Mouse (Mus musculus) limb, embryonic 11.5 days (tissue): ENCODE results near the gene Plekho1. TPM values are rescaled to one million over a fixed set of nuclear protein-coding genes. Genes with fewer than 3 reads are reported as not detected.
A peak's percentile ranks its signal among the peaks of the same experiment; 100 is the strongest.
"Not testable (repeated sequence)": the region's sequence is repeated elsewhere in the genome, so short reads cannot be mapped to it uniquely, and the experiment has no call there.

ENCODE experiments used
- ATAC-seq: fragments of 200-750 bp; cut with Nextera tagmentation; 2 replicates; pipeline ENCODE4 v1.8.0; 2017; ENCODE audit warnings: low read depth; ENCODE audit not compliant: insufficient number of reproducible peaks, low FRiP score, low TSS enrichment
- DNase-seq: peaks from one replicate; pipeline ENCODE4 v3.0.0-alpha.2; 2015; ENCODE audit warnings: low spot score
- H3K27ac ChIP-seq: fragments of 300-500 bp; sonication (generic); replicated peaks from 2 replicates; pipeline ENCODE4 v1.5.1; 2014; ENCODE audit warnings: low read depth, mild to moderate bottlenecking, low read length
- H3K27me3 ChIP-seq: fragments of 300-500 bp; sonication (generic); 2 replicates; pipeline ENCODE4 v1.6.1; 2014; ENCODE audit warnings: mild to moderate bottlenecking, low read length, mixed read lengths; ENCODE audit not compliant: control insufficient read depth, insufficient read depth
- H3K36me3 ChIP-seq: fragments of 300-500 bp; sonication (generic); 2 replicates; pipeline ENCODE4 v1.6.1; 2014; ENCODE audit warnings: mild to moderate bottlenecking, low read length, moderate library complexity, mixed read lengths; ENCODE audit not compliant: control insufficient read depth, insufficient read depth
- H3K4me1 ChIP-seq: fragments of 300-500 bp; sonication (generic); 2 replicates; pipeline ENCODE4 v1.6.1; 2014; ENCODE audit warnings: low read length, mixed read lengths; ENCODE audit not compliant: control insufficient read depth, insufficient read depth
- H3K4me2 ChIP-seq: fragments of 300-500 bp; sonication (generic); 2 replicates; pipeline ENCODE4 v1.6.1; 2014; ENCODE audit warnings: low read depth, mild to moderate bottlenecking, moderate library complexity; ENCODE audit not compliant: severe bottlenecking
- H3K4me3 ChIP-seq: fragments of 300-500 bp; sonication (generic); 2 replicates; pipeline ENCODE4 v1.5.1; 2014; ENCODE audit warnings: low read depth, low read length
- H3K9ac ChIP-seq: fragments of 300-500 bp; sonication (generic); 2 replicates; pipeline ENCODE4 v1.6.1; 2014; ENCODE audit warnings: mild to moderate bottlenecking, low read length
- H3K9me3 ChIP-seq: fragments of 300-500 bp; sonication (generic); 2 replicates; pipeline ENCODE4 v1.6.1; 2016; ENCODE audit warnings: low read length; ENCODE audit not compliant: control insufficient read depth
- WGBS: fragments of 180-500 bp; shearing (Covaris S2); extraction: QIAGEN DNeasy Blood & Tissue Kit; methylation state at CpG from one replicate; pipeline ENCODE4 v1.1.7; 2014; 5-methylcytosine and 5-hydroxymethylcytosine counted together
- polyA plus RNA-seq: library from polyadenylated mRNA; unstranded; fragments of >200 nt; fragmentation: Nextera tagmentation; extraction: Ambion mirVana; gene quantifications from 2 replicates; pipeline ENCODE4 v1.2.1, GENCODE M21; 2014

Gene Plekho1
- 78.3 and 82.7 TPM in 2 replicates for polyA plus RNA-seq

- under 1% methylated on average over 50 of the region's 84 CpGs for WGBS
- peaks cover 4% of the 10 kb centered on the region; the same call in 1 of the 2 replicates for H3K36me3 ChIP-seq
- peak within 1 kb of the TSS; percentile 99 for H3K27ac ChIP-seq
- peak within 1 kb of the TSS; percentile 90 for H3K4me3 ChIP-seq
- H3K27me3 ChIP-seq: no peaks in the 10 kb centered on the region
- no peaks in the 10 kb centered on the region for H3K9me3 ChIP-seq
- peaks cover 27% of the 10 kb centered on the region for H3K4me1 ChIP-seq
- peak within 1 kb of the TSS; percentile 100 for H3K9ac ChIP-seq
- peak within 1 kb of the TSS; percentile 91 for H3K4me2 ChIP-seq
- peak; percentile 55 for ATAC-seq
- peak; percentile 79 for DNase-seq
Measured at GRCm38 (mm10) chr3:95995802-95996428, at the start of gene Plekho1. Plekho1 (minus strand) TSS chr3:95996001.

DNA sequence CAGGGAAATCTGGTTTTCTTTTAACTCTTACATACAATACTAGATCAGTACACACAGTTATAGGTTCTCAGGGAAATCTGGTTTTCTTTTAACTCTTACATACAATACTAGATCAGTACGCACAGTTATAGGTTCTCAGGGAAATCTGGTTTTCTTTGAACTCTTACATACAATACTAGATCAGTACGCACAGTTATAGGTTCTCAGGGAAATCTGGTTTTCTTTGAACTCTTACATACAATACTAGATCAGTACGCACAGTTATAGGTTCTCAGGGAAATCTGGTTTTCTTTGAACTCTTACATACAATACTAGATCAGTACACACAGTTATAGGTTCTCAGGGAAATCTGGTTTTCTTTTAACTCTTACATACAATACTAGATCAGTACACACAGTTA lies 48.8 kb upstream of the Plekho1 start:
- not testable (repeated sequence) for H3K4me3 ChIP-seq, H3K27ac ChIP-seq, H3K4me1 ChIP-seq, ATAC-seq, H3K9me3 ChIP-seq, H3K27me3 ChIP-seq, H3K9ac ChIP-seq, H3K4me2 ChIP-seq, H3K36me3 ChIP-seq, DNase-seq
- WGBS: 86% methylated on average over 3 of the region's 3 CpGs

DNA sequence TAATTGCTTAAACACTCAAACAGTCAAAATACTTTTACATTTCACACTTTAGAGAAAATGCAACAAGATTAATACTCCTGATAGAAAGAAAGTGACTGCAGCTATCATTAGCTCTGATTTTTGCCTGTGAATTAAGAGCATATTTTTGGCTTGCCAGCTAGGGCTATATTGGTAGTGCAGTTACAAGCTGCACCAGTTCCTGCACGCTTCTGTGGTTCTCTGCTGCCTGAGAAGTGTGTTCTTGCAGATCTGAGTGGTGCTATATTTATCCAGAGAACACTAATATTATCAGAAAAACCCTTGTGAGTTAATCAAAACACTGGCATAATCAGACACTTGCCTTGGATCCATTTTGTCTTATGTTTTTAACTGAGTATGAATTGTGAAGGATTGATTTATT lies 47.3 kb upstream of the Plekho1 start:
- H3K27me3 ChIP-seq: no peaks in the 10 kb centered on the region
- no peaks in the 10 kb centered on the region for H3K9me3 ChIP-seq
- H3K36me3 ChIP-seq: peaks cover 4% of the 10 kb centered on the region; the same call in 1 of the 2 replicates
- H3K4me3 ChIP-seq: no peak overlapping the region
- 91% methylated on average over 1 of the region's 1 CpGs for WGBS
- no peak overlapping the region for H3K4me2 ChIP-seq
- no peak for ATAC-seq
- no peak overlapping the region for H3K27ac ChIP-seq
- H3K4me1 ChIP-seq: no peaks in the 10 kb centered on the region
- no peak overlapping the region for H3K9ac ChIP-seq
- no peak for DNase-seq

GRCm38 (mm10) chr3:96041079-96041478 lies 45.3 kb upstream of the Plekho1 start:
- no peak for DNase-seq
- no peak overlapping the region for H3K4me3 ChIP-seq
- H3K36me3 ChIP-seq: peaks cover 4% of the 10 kb centered on the region; the same call in 1 of the 2 replicates
- H3K27ac ChIP-seq: no peak overlapping the region
- H3K27me3 ChIP-seq: no peaks in the 10 kb centered on the region
- no peak for ATAC-seq
- 90% methylated on average over 6 of the region's 6 CpGs for WGBS
- H3K9me3 ChIP-seq: no peaks in the 10 kb centered on the region
- H3K4me1 ChIP-seq: no peaks in the 10 kb centered on the region
- no peak overlapping the region for H3K9ac ChIP-seq
- no peak overlapping the region for H3K4me2 ChIP-seq

DNA sequence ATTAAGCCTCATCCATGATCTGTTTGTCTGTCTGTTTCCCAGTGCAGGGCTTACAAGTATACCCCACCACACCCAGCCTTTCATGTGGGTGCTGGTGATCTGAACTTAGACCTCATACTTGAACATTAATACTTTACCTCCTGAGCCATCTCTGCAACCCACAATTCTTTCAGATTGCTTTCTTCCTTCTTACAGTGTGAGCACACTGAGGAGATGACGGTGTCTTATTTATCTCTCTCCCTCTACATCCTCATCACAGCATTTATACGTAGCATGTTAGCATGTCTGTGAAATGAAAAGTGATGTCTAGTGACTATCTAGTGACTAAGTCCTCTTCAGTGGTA lies 44.8 kb upstream of the Plekho1 start:
- H3K27ac ChIP-seq: no peak overlapping the region
- DNase-seq (no peak), ATAC-seq (no peak)
- peaks cover 4% of the 10 kb centered on the region; the same call in 1 of the 2 replicates for H3K36me3 ChIP-seq
- no peak overlapping the region for H3K4me3 ChIP-seq
- H3K4me2 ChIP-seq: no peak overlapping the region
- no peak overlapping the region for H3K9ac ChIP-seq
- no peaks in the 10 kb centered on the region for H3K9me3 ChIP-seq
- no peaks in the 10 kb centered on the region for H3K27me3 ChIP-seq
- WGBS: 92% methylated on average over 2 of the region's 2 CpGs
- no peaks in the 10 kb centered on the region for H3K4me1 ChIP-seq

DNA sequence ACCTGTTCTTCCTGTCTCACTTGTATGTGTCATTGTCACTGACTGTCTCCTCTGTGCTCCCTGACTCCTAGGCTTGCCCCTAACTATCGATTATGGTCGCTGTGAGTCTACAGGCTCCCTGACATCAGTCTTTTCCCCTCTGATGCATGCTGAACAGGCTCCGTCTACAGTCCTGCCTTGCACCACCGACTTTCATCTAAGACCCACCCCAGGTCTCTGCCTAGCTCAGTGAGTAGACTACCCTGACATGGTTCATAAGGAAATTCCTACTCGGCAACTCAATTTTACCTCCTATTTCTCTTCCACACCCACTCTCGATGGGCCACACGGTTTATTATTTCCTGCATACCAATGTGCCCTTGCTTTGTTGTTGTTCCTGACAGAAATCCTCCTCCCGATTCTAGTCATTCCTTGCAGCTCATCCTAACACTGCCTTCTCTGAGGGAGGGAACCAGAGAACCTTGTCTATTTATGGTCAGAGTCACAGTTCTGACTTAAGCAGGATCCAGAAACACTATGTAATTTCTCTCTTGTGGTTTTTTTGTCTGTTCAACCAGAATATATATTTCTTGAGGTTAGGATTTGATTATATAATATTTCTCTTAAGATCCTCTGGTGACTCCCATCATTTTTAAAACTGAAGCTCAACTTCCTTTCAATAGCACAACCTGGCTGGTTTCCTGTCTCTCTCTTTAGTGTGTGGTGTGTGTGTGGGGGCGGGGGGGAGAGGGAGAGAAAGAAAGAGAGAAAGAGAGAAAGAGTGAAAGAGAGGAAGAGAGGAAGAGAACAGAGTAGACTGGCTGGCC lies 44.3 kb upstream of the Plekho1 start:
- H3K27ac ChIP-seq: no peak overlapping the region
- H3K36me3 ChIP-seq: no peaks in the 10 kb centered on the region
- ATAC-seq (no peak), DNase-seq (no peak)
- H3K9ac ChIP-seq: no peak overlapping the region
- H3K4me2 ChIP-seq: no peak overlapping the region
- WGBS: 78% methylated on average over 9 of the region's 9 CpGs
- no peaks in the 10 kb centered on the region for H3K4me1 ChIP-seq
- H3K4me3 ChIP-seq: no peak overlapping the region
- H3K9me3 ChIP-seq: no peaks in the 10 kb centered on the region
- no peaks in the 10 kb centered on the region for H3K27me3 ChIP-seq

- Histone ChIP-seq H3K4me3 (no peak overlapping the region), H3K4me1 (no peaks in the 10 kb centered on the region), H3K27me3 (no peaks in the 10 kb centered on the region), H3K36me3 (no peaks in the 10 kb centered on the region), H3K9ac (no peak overlapping the region), H3K9me3 (no peaks in the 10 kb centered on the region), H3K27ac (no peak overlapping the region), H3K4me2 (no peak overlapping the region)
- DNase-seq (no peak), ATAC-seq (no peak)
- WGBS: 92% methylated on average over 4 of the region's 4 CpGs
Measured at GRCm38 (mm10) chr3:96038851-96039250, 43.0 kb upstream of the Plekho1 start.

DNA sequence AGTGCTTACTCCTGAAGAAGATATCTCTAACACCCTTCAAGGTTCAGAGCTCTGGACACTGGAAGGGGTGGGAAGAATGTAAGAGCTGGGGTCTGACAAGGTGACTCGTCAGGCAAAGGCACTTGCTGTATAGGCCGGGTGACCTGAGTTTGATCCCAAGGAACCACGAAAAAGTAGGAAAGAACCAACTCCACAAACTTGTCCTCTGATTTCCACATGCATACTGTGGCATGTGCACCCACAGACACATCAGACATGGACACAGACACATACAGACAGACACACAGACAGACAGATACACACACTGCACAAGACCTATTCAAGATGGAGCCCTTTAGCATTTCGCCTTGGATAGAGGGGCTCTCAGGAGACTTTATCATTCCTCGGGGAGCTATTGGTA lies 42.4 kb upstream of the Plekho1 start:
- no peak for ATAC-seq
- H3K4me1 ChIP-seq: no peaks in the 10 kb centered on the region
- H3K4me3 ChIP-seq: no peak overlapping the region
- no peak overlapping the region for H3K27ac ChIP-seq
- H3K9ac ChIP-seq: no peak overlapping the region
- H3K9me3 ChIP-seq: no peaks in the 10 kb centered on the region
- 84% methylated on average over 5 of the region's 5 CpGs for WGBS
- H3K36me3 ChIP-seq: no peaks in the 10 kb centered on the region
- no peak for DNase-seq
- no peaks in the 10 kb centered on the region for H3K27me3 ChIP-seq
- no peak overlapping the region for H3K4me2 ChIP-seq
